ENCODE assay signal across 11 mouse cellular contexts in the genomic region with DNA sequence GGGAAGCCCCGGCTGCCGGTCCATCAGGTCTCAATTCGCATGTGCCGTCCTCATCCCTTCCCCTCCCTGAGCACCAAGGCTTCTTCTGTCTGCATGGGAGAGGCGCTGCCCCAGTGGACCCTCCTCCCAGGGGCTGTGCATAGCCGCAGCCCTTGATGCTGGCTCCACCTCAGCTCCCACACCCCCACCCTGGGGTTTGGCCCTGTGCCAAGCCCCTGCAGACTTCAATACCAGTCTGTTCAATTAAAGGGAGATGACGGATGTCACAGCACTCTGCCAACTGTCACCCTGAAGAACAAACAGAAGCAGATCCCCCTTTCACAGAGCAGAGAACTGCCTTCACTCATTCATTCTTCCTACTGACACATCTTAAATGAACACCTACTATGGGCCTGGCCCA. TPM values are rescaled to one million over a fixed set of nuclear protein-coding genes. Genes with fewer than 3 reads are reported as not detected.
DNase-seq lines count a peak whose midpoint lies in the region; ATAC-seq and TF ChIP-seq lines count a peak whose summit lies in the region.
"Had no signal": no experiment of that assay in that cellular context is flagged by ENCODE, and none has a peak within 500 bp of the region (broad histone marks: within the 10 kb centered on the region; RNA-seq: fewer than 3 reads in every experiment).

No protein-coding gene starts in this region.

- H3K4me3 ChIP-seq in lung, embryonic 16.5 days (ENCODE audit: low read length), result no peak overlapping the region
- no peak overlapping the region for H3K4me3 ChIP-seq in lung, adult 2 months (replicated peaks; ENCODE audit: extremely low read depth, low read depth, low read length)
- no peak overlapping the region for H3K4me3 ChIP-seq in forebrain, embryonic 12.5 days (replicated peaks)

- no peaks in the 10 kb centered on the region for H3K36me3 ChIP-seq in lung, embryonic 16.5 days (ENCODE audit: control insufficient read depth, insufficient read depth, low read length)
- H3K36me3 ChIP-seq in forebrain, embryonic 12.5 days (replicated peaks), result 0 out of 2 replicates have a peak, but pooled peaks cover 2% of the 10 kb centered on the region

- no peak overlapping the region for H3K9ac ChIP-seq in lung, embryonic 16.5 days (ENCODE audit: low read length)
- H3K9ac ChIP-seq in forebrain, embryonic 12.5 days, result no peak overlapping the region
- H3K9ac ChIP-seq: liver, embryonic 14.5 days had no signal

- no peak for DNase-seq in lung, adult 2 months
- DNase-seq in layer of hippocampus, adult 8-10 months (ENCODE audit: low spot score in 2 of 2), result peak; percentile 48 to 50
- DNase-seq in thymus, postnatal 0 days (ENCODE audit: low spot score), result peak; percentile 85
- DNase-seq in urinary bladder, adult 18-20 months (ENCODE audit: low spot score in 2 of 2), result no peak
- no peak for DNase-seq in MN1 (ENCODE audit: low spot score)
- DNase-seq: heart, postnatal 10 days had no signal

- WGBS in lung, embryonic 16.5 days, result 19% methylated on average over 7 of the region's 7 CpGs
- 26% methylated on average over 7 of the region's 7 CpGs for WGBS in lung, adult 2 months
- WGBS in forebrain, embryonic 12.5 days, result 17% methylated on average over 7 of the region's 7 CpGs

- no peak for TF ChIP-seq POLR2A in lung, adult 2 months (IDR thresholded peaks at IDR 0.05; ENCODE audit: borderline replicate concordance, extremely low read depth, low read depth, low read length)

- no peaks in the 10 kb centered on the region for H3K9me3 ChIP-seq in lung, embryonic 16.5 days (ENCODE audit: control insufficient read depth, low read length)
- H3K9me3 ChIP-seq in forebrain, embryonic 12.5 days, result no peaks in the 10 kb centered on the region

- ATAC-seq in lung, embryonic 16.5 days (ENCODE audit: low read depth), result 0 out of 2 replicates have a peak, but pooled peaks have one; percentile 42
- peak; percentile 82 for ATAC-seq in forebrain, embryonic 12.5 days (ENCODE audit: low FRiP score)
- ATAC-seq in erythroid progenitor cell, adult 5-6 weeks (replicated peaks; ENCODE audit: low FRiP score, poor library complexity, severe bottlenecking), result no peak
- ATAC-seq: Patski had no signal

- H3K4me1 ChIP-seq in lung, embryonic 16.5 days (replicated peaks; ENCODE audit: control insufficient read depth, insufficient read depth, low read length), result peaks cover 10% of the 10 kb centered on the region
- H3K4me1 ChIP-seq in lung, adult 2 months (ENCODE audit: control insufficient read depth, insufficient read depth, low read length), result no peaks in the 10 kb centered on the region
- H3K4me1 ChIP-seq in forebrain, embryonic 12.5 days, result peaks cover 85% of the 10 kb centered on the region

- TF ChIP-seq CTCF in lung, adult 2 months (IDR thresholded peaks at IDR 0.05; ENCODE audit: insufficient read depth, low read length), result no peak

- H3K4me2 ChIP-seq in lung, embryonic 16.5 days (ENCODE audit: low read depth, low read length), result no peak overlapping the region
- no peak overlapping the region for H3K4me2 ChIP-seq in forebrain, embryonic 12.5 days

- H3K27me3 ChIP-seq in lung, embryonic 16.5 days (ENCODE audit: control insufficient read depth, insufficient read depth, low read depth, low read length), result no peaks in the 10 kb centered on the region
- H3K27me3 ChIP-seq in forebrain, embryonic 12.5 days, result no peaks in the 10 kb centered on the region
- H3K27me3 ChIP-seq: Patski had no signal

- no peak overlapping the region for H3K27ac ChIP-seq in lung, embryonic 16.5 days (ENCODE audit: low read length)
- peak overlapping the region; percentile 66 for H3K27ac ChIP-seq in forebrain, embryonic 12.5 days
- H3K27ac ChIP-seq: liver, embryonic 14.5 days had no signal

RNA-seq across cellular contexts. Expression of a gene that starts 19.1 kb away (rescaled TPM):
- 1.5 and 1.6 TPM in 2 replicates for polyA plus RNA-seq in lung, embryonic 16.5 days (2015; fragmentation: Nextera tagmentation; extraction: Ambion mirVana)
- 4.6 and 6.8 TPM in 2 replicates for polyA plus RNA-seq in lung, adult 2 months (2012; rRNA removed)
- polyA plus RNA-seq in forebrain, embryonic 12.5 days (2016; fragmentation: Nextera tagmentation; extraction: Ambion mirVana), result 20.3 and 30.2 TPM in 2 replicates
- 10 to 100 TPM; 17.4 to 23.2 (median 19.8) TPM for total RNA-seq in layer of hippocampus, adult 8-10 months (2022)
- polyA plus RNA-seq in thymus, postnatal 0 days (2015; fragmentation: Nextera tagmentation; extraction: Ambion mirVana), result 2.6 and 3.3 TPM in 2 replicates
- not detected in 2 replicates for total RNA-seq in erythroid progenitor cell, adult 5-6 weeks (2015; ENCODE audit: low replicate concordance)
- not detected in 2 replicates for total RNA-seq in erythroid progenitor cell, adult 5-6 weeks (2017; ENCODE audit: low replicate concordance)

Comparison
In these comparisons a context has a peak if more than half of its experiments do, and no peak if none do; other contexts are left out.
1. DNase-seq: peak in layer of hippocampus, adult 8-10 months (2 of 2) and thymus, postnatal 0 days (single experiment); none in lung, adult 2 months (single experiment), urinary bladder, adult 18-20 months (0 of 2) and MN1 (single experiment).